Mouse (Mus musculus): Measurements from ENCODE around the gene Angptl2.

DNA sequence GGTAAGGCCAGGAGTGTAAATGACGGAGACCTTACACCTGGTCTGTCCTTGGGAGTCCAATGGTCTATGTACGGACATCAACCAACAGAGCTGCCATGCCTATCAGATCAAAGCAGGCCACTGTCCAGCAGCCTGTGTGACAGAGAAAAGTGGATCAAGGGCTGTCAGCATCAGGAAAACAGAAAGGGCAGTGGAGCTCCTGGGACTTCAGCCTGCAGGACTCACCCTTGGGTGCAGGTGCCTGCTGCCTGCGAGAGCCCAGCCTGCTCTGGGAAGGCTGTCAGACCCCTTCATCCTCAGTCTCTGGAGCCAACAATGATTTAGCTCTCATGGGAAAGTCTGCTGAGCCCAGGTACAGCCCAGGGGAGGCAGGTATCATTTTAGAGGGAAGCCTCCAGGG is 45.6 kb downstream of the Angptl2 start:
- TF ChIP-seq MAFK (IDR thresholded peaks at IDR 0.05; ENCODE audit: insufficient read depth, low read depth, low read length), result no peak
- TF ChIP-seq HCFC1 (IDR thresholded peaks at IDR 0.05; ENCODE audit: borderline replicate concordance, insufficient read depth, low read length), result no peak

Data from ES-E14 (cell line).